Mouse (Mus musculus) heart, adult 2 months (tissue): Measurements from ENCODE around the gene Odf3l2.

Experiments
- CTCF ChIP-seq: fragments of 200-600 bp; IDR thresholded peaks from 2 replicates; pipeline ENCODE4 v1.8.1; 2022; ENCODE audit warnings: antibody characterized with exemption, mild to moderate bottlenecking, moderate library complexity
- EP300 ChIP-seq: fragments of 200-500 bp; IDR thresholded peaks from 2 replicates; pipeline ENCODE4 v1.6.1; 2011; ENCODE audit warnings: low read depth, low read length, control low read depth; ENCODE audit not compliant: insufficient read depth
- POLR2A ChIP-seq: fragments of 200-500 bp; IDR thresholded peaks from 2 replicates; pipeline ENCODE4 v1.6.1; 2011; ENCODE audit warnings: mild to moderate bottlenecking, low read depth, low read length, control low read depth; ENCODE audit not compliant: insufficient read depth

- TF ChIP-seq EP300 (no peak), CTCF (no peak), POLR2A (no peak)
Measured at GRCm38 (mm10) chr10:79665051-79665450, 19.5 kb upstream of the Odf3l2 start.
